Mouse (Mus musculus) thymus, postnatal 0 days (tissue): ENCODE results near the gene Mfsd9. TPM values are rescaled to one million over a fixed set of nuclear protein-coding genes. Genes with fewer than 3 reads are reported as not detected.

Experiments used
- polyA plus RNA-seq: library from polyadenylated mRNA; unstranded; fragments of >200 nt; fragmentation: Nextera tagmentation; extraction: Ambion mirVana; gene quantifications from 2 replicates; pipeline ENCODE4 v1.2.1, GENCODE M21; 2015

The Mfsd9 gene
- polyA plus RNA-seq, 1 experiment from 2014 or later, result 1.6 TPM

Other genes starting within 250 kb of the Mfsd9 start
- gene Slc9a4, start 210.6 kb downstream of the Mfsd9 start, polyA plus RNA-seq, result 0.17 and 0.25 TPM in 2 replicates
- 1.8 and 2.0 TPM in 2 replicates for gene Slc9a2, start 110.1 kb downstream of the Mfsd9 start, polyA plus RNA-seq
- gene Tmem182, start 14.9 kb upstream of the Mfsd9 start, polyA plus RNA-seq, result 0.17 and 0.19 TPM in 2 replicates